Mouse (Mus musculus): ENCODE data around the gene Col15a1.

The Col15a1 gene

GRCm38 (mm10) chr4:47311467-47311866 is 103.5 kb downstream of the Col15a1 start:
- DNase-seq = no peak

GRCm38 (mm10) chr4:47311929-47312328 is 104.0 kb downstream of the Col15a1 start:
- DNase-seq = no peak

- peak in 1 of 2 experiments; percentile 25 for DNase-seq
Measured at GRCm38 (mm10) chr4:47312676-47313075, 104.7 kb downstream of the Col15a1 start.

- no peak for DNase-seq
Measured at GRCm38 (mm10) chr4:47313710-47314410, 105.9 kb downstream of the Col15a1 start.

GRCm38 (mm10) chr4:47315458-47315857 is 107.5 kb downstream of the Col15a1 start:
- peak in 1 of 2 experiments; percentile 11 for DNase-seq

- DNase-seq = no peak
Measured at GRCm38 (mm10) chr4:47316432-47316831, 108.5 kb downstream of the Col15a1 start.

- DNase-seq = no peak
Measured at GRCm38 (mm10) chr4:47319561-47320321, 111.8 kb downstream of the Col15a1 start.

- no peak for DNase-seq
Measured at GRCm38 (mm10) chr4:47322315-47322714, 114.4 kb downstream of the Col15a1 start.

- DNase-seq = no peak
Measured at GRCm38 (mm10) chr4:47324206-47324605, 116.2 kb downstream of the Col15a1 start.

GRCm38 (mm10) chr4:47327782-47328181 is 119.8 kb downstream of the Col15a1 start:
- DNase-seq = no peak

GRCm38 (mm10) chr4:47329285-47329684 is 121.3 kb downstream of the Col15a1 start:
- DNase-seq = no peak

GRCm38 (mm10) chr4:47330378-47331052 is 122.6 kb downstream of the Col15a1 start:
- no peak for DNase-seq

GRCm38 (mm10) chr4:47332812-47333343 is 124.9 kb downstream of the Col15a1 start:
- no peak for DNase-seq

- DNase-seq = no peak
Measured at GRCm38 (mm10) chr4:47333541-47333940, 125.6 kb downstream of the Col15a1 start.

GRCm38 (mm10) chr4:47336941-47337600 is 129.1 kb downstream of the Col15a1 start:
- DNase-seq = no peak

- no peak for DNase-seq
Measured at GRCm38 (mm10) chr4:47342632-47343031, 134.7 kb downstream of the Col15a1 start.

- DNase-seq = no peak
Measured at GRCm38 (mm10) chr4:47347022-47347421, 139.1 kb downstream of the Col15a1 start.

GRCm38 (mm10) chr4:47349759-47350158 is 141.8 kb downstream of the Col15a1 start:
- peak; percentile 76 to 80 for DNase-seq

- DNase-seq = peak; percentile 63 to 68
Measured at GRCm38 (mm10) chr4:47351386-47352049, 143.6 kb downstream of the Col15a1 start.

- DNase-seq = peak; percentile 48 to 49
Measured at GRCm38 (mm10) chr4:47352061-47352661, 144.2 kb downstream of the Col15a1 start.

- DNase-seq = peak; percentile 99 to 100
Measured at GRCm38 (mm10) chr4:47352803-47353388, 144.9 kb downstream of the Col15a1 start, which contains the start of gene Tgfbr1. Gene Tgfbr1, plus strand, starts transcription at chr4:47353222.
